Mouse (Mus musculus): Measurements from ENCODE around the gene Esrra. TPM values are rescaled to one million over a fixed set of nuclear protein-coding genes. Genes with fewer than 3 reads are reported as not detected.

Esrra gene
- polyA plus RNA-seq, 1 experiment = 175 TPM

DNA sequence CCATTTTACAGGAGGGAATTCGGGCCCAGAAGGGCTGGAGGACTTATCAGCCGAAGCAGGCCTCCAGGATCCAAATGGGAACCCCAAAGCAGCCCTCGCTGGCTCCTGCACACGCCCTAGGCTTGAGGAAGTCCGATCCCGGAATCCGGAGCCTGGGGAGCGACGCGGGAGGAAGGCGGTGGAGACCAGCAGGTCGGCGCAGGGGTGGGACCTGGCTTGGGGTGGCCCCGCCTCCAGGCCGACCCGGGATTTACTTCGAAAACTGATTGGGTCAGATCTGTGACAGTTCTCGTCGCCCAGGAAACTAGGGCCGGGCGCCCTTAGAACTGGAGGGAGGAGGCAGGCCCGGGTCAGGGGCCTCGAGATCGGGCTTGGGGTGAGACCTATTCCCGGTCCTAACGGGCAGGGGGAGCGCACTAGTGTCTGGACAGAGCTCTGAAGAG lies 20.7 kb upstream of the Esrra start, which contains the start of gene Gpr137:
Gene Gpr137 (minus strand): TSS at position 232 of the 443 bp plus-strand sequence.
- WGBS = under 1% methylated on average over 27 of the region's 27 CpGs
- DNase-seq (ENCODE audit: low read depth, low spot score) = no peak

- 1% methylated on average over 83 of the region's 83 CpGs for WGBS
- no peak for DNase-seq (ENCODE audit: low read depth, low spot score)
Observed at GRCm38 (mm10) chr19:6941372-6942248, 20.0 kb upstream of the Esrra start, which contains the start of gene Bad. Gene Bad (plus strand): TSS chr19:6941861.

- no peak for DNase-seq (ENCODE audit: low read depth, low spot score)
- 17% methylated on average over 29 of the region's 29 CpGs for WGBS
Observed at GRCm38 (mm10) chr19:6940396-6941351, 19.1 kb upstream of the Esrra start.

- DNase-seq (ENCODE audit: low read depth, low spot score) = no peak
Observed at GRCm38 (mm10) chr19:6939106-6940002, 17.7 kb upstream of the Esrra start.

GRCm38 (mm10) chr19:6937541-6938465 lies 16.2 kb upstream of the Esrra start:
- no peak for DNase-seq (ENCODE audit: low read depth, low spot score)

More at GRCm38 (mm10) chr19:6939106-6940002, 17.7 kb upstream of the Esrra start:
- WGBS = 91% methylated on average over 20 of the region's 20 CpGs

DNA sequence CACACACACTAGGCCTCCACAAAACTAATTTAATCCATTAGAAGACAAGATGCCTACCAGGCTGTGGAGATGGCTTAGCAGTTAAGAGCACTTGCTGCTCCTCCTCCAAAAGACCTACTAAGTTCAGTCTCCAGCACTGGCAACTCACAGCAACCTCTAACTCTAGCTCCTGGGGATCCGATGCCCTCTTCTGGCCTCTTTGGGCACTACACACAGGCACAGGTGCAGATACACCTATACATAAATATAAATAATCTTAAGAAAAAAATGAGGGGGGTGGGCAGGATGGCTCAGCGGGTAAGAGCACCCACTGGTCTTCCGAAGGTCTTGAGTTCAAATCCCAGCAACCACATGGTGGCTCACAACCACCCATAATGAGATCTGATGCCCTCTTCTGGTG lies 14.7 kb upstream of the Esrra start:
- DNase-seq (ENCODE audit: low read depth, low spot score) = no peak
- WGBS = 39% methylated on average over 3 of the region's 3 CpGs

More at GRCm38 (mm10) chr19:6937541-6938465, 16.2 kb upstream of the Esrra start:
- 83% methylated on average over 16 of the region's 16 CpGs for WGBS

DNA sequence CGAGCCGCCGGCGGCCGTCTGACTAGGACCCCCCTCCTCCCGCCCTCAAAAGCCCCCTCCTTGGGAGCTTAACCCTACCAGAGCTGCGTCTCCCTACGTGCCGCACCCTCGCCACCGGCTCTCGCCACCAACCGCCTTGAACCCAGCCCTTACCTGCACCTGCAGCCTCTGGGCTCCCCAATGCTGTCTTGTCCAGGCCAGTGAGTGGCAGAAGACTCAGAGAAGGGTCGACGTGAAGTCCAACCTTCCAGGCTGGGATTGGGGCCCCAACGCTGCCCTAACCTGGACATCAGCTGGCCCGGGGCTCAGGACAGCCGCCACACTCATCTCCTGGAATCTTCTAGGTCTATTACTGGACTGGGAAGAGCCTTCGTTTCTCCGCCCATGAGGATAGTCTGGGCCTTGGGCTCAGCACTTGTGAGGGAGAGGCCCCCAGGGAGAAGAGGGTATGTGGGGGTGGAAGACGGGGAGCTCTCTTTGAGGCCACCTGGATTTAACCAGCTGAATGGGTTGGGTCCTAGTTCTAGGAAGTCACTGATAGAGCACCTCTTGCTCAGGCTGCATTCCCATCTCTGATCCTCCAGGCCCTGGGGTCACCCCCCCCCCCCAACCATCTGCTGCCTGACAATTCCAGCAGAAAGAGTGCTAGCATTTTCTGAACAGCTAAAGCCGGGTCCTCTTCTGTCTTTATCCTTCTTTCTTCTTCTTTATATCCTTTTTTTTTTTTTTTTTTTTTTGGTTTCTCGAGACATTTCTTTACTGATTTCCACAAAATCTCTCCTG lies 12.8 kb upstream of the Esrra start, which contains the start of gene Kcnk4:
Gene Kcnk4 (minus strand): TSS at position 321 of the 783 bp plus-strand sequence.
- no peak for DNase-seq (ENCODE audit: low read depth, low spot score)
- WGBS = 19% methylated on average over 23 of the region's 23 CpGs

- 5% methylated on average over 58 of the region's 58 CpGs for WGBS
- DNase-seq (ENCODE audit: low read depth, low spot score) = no peak
Observed at GRCm38 (mm10) chr19:6933436-6934194, 12.0 kb upstream of the Esrra start.

DNA sequence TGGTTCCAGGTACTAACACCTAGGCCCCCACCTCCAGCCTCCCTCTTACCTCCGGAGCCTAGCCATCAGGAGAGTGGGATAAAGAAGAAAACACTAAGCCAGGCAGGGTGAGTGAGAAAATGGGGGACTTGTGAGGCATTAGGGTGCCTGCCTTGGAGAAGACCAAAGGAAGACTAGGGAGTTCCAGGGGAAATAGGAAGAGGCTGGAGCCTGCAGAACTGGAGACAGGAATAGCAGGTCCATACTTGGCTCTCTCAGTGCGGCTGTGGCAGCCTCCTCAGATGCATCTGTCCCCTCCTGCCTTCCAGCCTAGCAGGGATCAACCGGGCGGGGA lies 11.5 kb upstream of the Esrra start:
- DNase-seq (ENCODE audit: low read depth, low spot score) = no peak
- 66% methylated on average over 4 of the region's 4 CpGs for WGBS

DNA sequence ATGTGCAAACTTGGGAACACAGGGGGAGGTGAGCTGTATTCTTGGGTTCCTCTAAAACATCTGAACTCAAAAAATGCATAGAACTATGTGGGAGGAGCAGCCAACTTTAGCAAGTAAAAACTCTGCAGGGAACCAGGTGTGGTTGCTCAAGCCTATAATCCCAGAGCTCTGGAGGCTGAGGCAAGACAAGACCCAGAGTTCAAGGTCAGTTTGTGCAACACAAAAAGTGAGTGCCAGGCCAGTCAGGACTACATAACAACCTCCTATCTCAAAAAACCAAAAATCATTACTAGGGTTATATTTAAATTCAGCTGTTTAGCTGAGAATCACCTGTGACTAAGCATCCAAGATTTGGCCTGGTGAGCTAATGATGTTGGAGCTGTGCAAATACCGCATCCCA lies 10.4 kb upstream of the Esrra start:
- no peak for DNase-seq (ENCODE audit: low read depth, low spot score)
- WGBS = 42% methylated on average over 1 of the region's 1 CpGs

GRCm38 (mm10) chr19:6931002-6931401 lies 9.4 kb upstream of the Esrra start:
- WGBS = 0% methylated on average over 2 of the region's 2 CpGs
- no peak for DNase-seq (ENCODE audit: low read depth, low spot score)

DNA sequence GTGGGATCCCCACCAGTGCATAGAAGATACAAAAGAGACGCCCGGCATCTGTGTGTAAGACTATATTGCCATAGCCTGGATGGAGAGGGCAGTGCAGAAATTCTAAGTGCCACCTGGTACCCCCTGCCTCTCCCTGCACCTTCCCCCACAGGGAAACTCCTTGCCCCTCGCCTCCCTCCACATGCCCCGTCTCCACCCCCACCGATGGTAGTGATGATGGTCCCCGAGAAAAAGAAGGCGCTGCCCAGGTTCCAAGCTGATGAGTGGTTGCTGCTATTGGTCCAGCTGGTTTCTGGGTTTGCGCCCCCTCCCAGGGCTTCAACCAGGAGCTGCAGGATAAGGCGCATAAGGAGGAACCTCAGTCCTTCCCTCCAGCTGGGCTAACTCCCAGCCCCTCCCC lies 6.5 kb upstream of the Esrra start:
- DNase-seq (ENCODE audit: low read depth, low spot score) = no peak
- 45% methylated on average over 9 of the region's 9 CpGs for WGBS

GRCm38 (mm10) chr19:6926559-6927255 lies 5.1 kb upstream of the Esrra start:
- WGBS = 36% methylated on average over 26 of the region's 26 CpGs
- DNase-seq (ENCODE audit: low read depth, low spot score) = no peak

DNA sequence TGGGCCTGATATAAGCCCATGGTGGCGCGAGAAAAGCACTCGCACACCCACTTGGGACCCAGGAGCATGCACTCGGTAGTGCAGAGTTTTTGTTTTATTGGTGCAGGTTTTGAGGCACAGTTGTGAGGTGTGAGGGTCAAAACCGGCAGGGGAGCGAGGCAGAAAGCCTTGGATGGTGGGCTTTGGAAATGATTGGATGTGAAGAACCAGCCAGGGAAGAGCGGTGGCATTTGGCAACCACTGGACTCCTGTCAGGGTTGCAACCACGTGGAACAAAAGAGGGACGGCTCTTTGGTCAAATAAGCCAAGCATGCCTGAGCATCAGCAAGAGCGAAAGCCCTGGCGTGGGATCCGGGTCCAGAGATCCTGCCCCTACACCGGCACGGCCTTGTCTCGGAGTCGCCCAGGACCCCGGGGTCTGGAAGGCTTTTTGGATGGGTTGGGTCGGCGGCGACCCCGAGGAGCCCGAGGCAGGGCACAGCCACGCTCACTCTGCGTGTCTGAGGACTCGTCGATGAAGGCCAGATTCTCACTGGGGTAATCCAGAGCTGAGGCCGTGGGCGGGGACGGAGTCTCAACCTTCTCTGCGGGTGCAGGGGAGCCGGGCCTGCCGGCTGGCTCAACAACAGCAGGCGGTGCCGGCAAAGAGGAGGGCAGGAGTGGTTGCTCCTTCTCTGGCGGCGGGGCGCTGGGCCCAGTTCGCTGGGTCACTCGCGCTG lies 4.2 kb upstream of the Esrra start:
- 43% methylated on average over 40 of the region's 40 CpGs for WGBS
- no peak for DNase-seq (ENCODE audit: low read depth, low spot score)

DNA sequence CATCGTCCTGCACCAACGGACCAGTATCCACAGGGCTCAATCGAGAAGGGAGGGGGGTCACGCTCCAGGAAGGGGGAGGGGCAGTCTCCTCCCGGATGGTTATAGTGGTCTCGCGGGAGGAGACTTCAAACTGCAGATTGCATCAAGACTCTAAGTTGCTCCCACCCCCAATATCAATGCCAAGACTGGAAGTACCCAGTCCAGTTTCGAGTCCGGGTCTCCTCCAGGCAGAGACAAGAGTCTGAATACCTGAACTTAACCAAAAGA lies 3.6 kb upstream of the Esrra start, which contains the start of gene Catsperz:
Gene Catsperz (minus strand): TSS at position 74 of the 267 bp plus-strand sequence.
- WGBS = 10% methylated on average over 9 of the region's 9 CpGs

More for the DNA sequence above, 3.6 kb upstream of the Esrra start, which contains the start of gene Catsperz:
- DNase-seq (ENCODE audit: low read depth, low spot score) = no peak

Data from large intestine, adult 2 months (tissue).